Mouse (Mus musculus): Measurements from ENCODE around the gene Cer1. TPM values are rescaled to one million over a fixed set of nuclear protein-coding genes. Genes with fewer than 3 reads are reported as not detected.
A peak's percentile ranks its signal among the peaks of the same experiment; 100 is the strongest.

Gene Cer1
- total RNA-seq, 4 experiments from 2014 or later = 0.28 to 0.89 (median 0.37) TPM; not detected in 1

GRCm38 (mm10) chr4:82875532-82875931, 9.4 kb downstream of the Cer1 start:
- no peak for DNase-seq (ENCODE audit: low spot score in 2 of 2)

DNA sequence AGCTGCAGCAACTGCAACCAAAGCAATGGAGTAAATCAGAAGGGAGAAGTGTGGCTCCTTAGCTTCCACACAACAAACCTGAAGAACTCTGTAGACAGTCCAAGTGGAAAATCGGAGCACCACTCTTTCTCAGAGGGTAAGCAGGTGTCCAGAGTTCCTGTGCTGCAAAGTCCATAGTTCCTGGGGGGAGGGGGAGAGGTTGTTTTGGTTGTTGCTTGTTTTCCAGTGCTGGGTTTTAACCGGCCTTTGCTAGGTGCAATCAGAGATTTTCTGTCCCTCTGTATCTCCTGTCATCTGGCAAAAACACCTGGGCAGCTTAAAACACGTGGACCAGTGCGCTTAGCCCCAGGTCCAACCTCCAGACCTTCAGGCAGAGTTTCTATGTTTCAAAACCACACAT, 10.2 kb downstream of the Cer1 start:
- no peak for DNase-seq (ENCODE audit: low spot score in 2 of 2)

DNA sequence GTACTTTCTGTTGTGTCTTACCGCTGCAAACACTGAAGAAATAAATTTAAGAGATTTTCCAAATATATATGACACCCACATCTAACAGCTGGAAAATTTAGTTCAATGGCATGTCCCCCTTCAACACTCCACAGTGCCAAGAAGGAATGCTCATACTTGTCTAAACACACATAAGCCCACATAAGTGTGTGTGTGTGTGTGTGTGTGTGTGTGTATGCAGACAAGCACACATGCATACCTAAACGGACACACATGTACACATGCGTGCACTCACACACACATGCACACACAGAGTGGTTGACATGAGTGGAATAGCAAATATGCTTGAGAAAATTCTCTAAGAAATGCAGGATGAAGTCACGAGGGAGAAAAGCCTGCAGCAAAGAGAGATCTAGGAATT, 12.4 kb downstream of the Cer1 start:
- no peak for DNase-seq (ENCODE audit: low spot score in 2 of 2)

DNA sequence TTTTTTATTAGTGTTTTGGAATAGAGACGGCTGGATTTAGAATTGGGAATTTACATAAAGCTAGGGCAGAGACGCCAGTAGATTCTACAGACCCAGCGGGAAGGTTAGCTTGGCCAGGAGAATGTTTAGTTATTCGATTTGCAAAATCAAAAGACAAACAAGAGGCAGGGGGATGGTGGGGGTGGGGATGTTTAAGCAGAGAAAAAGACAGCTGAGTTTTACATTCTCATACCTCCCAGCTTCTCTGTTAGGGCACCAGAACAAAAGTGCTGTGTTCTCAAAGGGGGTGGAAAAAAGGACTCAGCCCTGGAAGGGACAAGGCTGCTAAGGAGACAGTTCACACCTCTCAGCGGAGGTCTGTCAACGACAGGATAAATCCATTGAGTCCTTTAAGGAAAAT, 12.8 kb downstream of the Cer1 start:
- DNase-seq (ENCODE audit: low spot score in 2 of 2) = no peak

GRCm38 (mm10) chr4:82870931-82871330, 14.0 kb downstream of the Cer1 start:
- DNase-seq (ENCODE audit: low spot score in 2 of 2) = no peak

GRCm38 (mm10) chr4:82867731-82868445, 17.1 kb downstream of the Cer1 start:
- DNase-seq (ENCODE audit: low spot score in 2 of 2) = no peak

DNA sequence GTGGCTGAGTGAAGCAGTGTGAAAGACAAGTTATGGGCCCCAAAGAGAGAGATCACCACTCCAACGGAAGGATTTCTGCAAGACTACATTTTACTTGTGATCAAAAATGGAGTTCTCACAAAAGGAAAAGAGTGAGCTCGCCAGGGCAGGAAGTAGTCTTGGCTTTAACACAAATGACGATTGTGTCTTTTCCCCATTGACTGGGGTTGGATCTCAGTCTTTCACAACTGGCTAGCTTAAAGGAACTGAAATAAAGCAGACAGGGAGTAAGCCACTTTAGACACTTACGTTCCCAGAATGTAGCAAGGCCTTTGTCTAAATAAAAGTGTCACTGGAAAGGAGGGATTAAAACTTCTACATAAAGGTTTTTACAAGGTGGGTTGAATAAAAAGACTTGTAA, 17.8 kb downstream of the Cer1 start:
- no peak for DNase-seq (ENCODE audit: low spot score in 2 of 2)

GRCm38 (mm10) chr4:82864974-82865699, 19.8 kb downstream of the Cer1 start:
- DNase-seq (ENCODE audit: low spot score in 2 of 2) = no peak

DNA sequence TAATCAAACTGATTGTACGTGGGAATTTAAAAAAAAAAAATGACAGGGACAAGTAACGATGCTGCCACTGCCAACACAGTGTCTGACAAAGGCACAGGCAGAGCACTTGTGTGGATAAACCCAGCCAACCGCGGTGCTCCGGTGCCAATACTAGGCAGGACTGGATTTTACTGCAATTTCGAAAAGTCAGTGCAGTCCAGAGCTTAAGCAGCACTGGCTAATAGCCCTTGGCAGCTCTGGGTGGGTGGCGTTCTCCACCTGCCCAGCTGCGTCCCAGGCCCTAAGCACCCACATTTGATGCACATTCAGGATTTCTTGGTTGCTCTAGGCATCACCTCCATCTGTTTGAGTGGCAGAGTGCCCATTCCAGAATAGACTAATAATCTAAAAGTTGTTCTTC, 21.6 kb downstream of the Cer1 start:
- DNase-seq (ENCODE audit: low spot score in 2 of 2) = no peak

GRCm38 (mm10) chr4:82861451-82861850, 23.5 kb downstream of the Cer1 start:
- DNase-seq (ENCODE audit: low spot score in 2 of 2) = no peak

DNA sequence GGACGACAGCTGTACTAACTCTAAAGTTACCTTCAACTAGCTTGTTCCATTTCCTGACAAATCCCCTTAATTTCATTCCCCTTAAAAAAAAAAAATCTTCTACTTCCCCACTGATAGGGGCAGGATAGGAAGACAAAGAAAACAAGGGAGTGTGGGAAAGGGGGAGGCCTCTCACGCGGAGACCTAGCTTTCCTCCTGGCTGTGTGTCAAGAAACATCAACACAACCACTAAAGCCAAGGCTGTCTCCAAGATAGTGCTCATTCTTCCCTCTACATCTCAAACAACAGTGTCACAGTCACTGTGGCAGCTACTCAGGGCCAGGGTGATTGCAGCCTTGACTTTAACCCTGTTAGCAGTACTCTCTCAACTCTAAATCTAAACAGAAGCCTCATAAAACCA, 24.4 kb downstream of the Cer1 start:
- no peak for DNase-seq (ENCODE audit: low spot score in 2 of 2)

DNA sequence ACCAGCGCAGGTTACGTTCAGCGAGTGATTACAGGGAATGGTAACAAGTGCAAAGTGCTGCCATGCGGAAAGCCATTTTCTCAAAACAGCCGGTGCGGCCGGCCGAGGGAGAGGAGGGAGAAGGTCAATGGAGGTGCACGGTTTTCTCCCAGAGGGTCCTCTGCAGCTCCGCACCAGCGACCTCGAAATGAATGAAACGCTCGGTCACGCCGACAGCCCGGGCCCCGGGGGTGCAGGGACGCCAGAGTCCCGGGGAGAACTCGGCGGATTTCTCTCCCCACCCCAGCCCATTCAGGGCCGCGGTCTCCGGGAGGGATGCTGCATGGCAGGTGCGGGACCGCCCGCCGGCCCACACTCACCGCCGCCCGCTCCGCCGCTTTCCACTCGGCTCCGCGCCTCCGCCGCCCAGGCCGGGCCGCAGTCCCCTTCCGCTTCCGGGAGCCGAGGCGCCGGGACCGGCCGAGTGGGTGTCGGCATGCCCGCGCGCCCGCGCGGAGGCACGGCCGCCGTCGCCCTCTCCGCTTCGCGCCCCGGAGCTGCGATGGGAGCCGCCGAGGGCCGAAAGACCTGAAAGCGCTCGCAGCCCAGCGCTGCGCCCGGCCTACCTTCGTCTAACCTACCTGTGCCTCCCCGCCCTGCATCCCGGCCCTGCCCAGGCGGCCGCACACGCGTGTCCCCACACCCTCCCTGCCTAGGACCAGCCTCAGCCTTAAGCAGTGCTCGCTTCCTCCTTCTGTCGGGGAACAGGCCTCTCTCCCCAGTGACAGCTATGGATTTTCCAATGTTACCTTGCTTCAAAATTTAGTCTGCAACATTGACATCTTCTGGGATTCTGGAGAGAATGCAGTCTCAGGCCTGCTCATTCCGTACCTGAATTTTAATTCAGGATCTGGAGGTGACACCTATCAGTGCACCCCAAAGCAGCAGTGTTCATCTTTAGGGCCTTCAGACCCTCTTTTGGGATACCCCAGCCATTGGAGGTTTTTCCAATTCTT, 25.5 kb downstream of the Cer1 start, which contains the start of gene Zdhhc21:
Gene Zdhhc21, minus strand, starts transcription at position 828 of the 995 bp plus-strand sequence.
- peak; percentile 71 to 84 for DNase-seq (ENCODE audit: low spot score in 2 of 2)

DNA sequence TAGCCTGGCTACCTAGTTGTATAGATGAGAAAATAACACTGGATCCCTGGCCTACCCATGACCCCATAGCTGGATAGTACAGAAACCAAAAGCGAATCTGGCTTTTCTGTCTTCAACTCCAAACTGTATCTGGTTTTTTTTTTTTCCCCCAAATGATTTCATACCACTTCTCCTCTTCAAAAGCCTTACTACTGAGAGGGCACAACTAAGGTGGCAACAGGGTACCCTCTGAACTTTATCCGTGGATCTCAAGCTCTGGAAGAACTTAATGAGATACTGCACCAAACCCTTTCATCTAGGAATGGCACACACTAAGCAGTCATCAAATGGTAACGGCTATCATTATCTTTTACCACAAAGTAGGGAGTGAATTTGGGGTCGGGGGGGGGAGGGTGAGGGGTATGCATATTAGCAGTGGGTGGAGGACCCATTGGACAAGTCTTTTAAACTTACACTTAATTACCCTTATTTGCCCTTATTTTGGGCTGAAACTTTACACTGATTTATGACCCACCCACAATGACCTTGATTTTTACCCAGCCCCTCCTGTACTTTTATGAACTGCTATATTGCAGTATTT, 26.4 kb downstream of the Cer1 start:
- no peak for DNase-seq (ENCODE audit: low spot score in 2 of 2)

- no peak for DNase-seq (ENCODE audit: low spot score in 2 of 2)
Measured at GRCm38 (mm10) chr4:82856986-82857385, 28.0 kb downstream of the Cer1 start.

GRCm38 (mm10) chr4:82853809-82854208, 31.1 kb downstream of the Cer1 start:
- no peak for DNase-seq (ENCODE audit: low spot score in 2 of 2)

DNA sequence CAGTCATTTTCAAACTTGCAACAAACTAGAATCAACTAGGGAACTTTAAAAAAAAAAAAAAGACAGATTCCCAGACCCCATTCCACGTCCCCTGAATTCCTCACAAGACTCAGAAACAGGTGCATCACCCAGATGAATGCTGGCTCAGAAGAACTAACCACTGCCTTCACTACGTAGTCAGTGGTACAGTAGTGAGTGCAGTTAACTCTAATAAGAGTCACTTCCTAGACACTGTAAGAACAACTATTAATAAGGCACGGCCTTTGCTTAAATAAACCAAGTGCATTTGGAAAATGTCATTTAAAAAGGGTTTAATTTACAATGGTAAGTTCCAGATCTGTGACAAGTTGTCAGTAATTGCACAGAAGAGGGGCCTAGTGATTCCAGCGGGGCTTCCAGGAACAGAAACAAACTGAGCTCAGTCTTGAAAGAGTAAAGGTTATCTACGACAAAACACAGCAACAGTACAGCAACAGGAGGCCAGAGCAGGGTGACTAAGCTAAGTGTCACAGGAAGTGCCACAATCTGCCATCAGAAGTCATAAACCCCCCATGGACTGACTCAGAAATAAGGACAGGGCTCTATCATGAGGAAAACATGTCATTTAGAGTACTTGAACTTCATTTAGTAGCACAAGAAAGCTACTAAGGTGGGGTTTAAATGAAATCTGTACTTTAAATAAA, 36.3 kb downstream of the Cer1 start:
- no peak for DNase-seq (ENCODE audit: low spot score in 2 of 2)

DNA sequence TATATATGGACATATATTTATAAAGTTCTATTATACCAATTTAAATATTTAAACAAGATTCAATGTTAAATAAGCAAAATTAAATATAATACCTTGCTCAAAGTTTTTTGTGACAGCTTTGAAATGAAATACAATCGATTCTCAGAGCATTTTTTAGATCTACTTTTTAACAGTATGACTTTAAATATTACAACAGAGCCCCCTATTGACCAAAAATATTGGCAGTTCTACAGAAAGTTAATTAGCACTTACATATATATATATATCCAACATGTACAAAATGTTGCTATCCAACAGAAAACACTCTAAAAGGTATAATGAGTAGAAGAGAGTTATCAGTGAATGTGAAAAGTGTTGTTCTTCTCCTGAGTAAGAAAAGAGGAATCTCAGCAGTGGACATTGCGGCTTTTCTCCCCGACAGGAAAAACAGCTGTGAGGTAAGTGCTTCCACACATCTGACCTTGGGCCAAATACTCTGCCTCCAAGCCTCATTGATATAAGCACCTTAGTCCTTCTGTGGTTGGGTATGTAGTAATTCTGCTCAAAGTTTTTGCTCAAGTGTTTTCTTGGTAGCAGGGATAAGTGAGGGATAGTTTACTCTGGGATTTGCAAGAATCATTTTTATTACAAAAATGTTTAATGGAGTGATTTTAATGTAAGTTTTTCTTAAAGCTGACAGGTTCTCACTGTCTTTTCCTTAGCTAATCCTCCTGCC, 47.3 kb downstream of the Cer1 start:
- DNase-seq (ENCODE audit: low spot score in 2 of 2) = no peak
